Mouse (Mus musculus): ENCODE results near the gene Pex12. TPM values are rescaled to one million over a fixed set of nuclear protein-coding genes. Genes with fewer than 3 reads are reported as not detected.

The Pex12 gene
- total and polyA plus RNA-seq, 2 experiments from 2014 or later, result 2.6 to 9.3 TPM

Other genes starting within 250 kb of the Pex12 start
- gene Slfn2, start 237.5 kb downstream of the Pex12 start, total RNA-seq (2014; rRNA removed; ENCODE audit: low replicate concordance), result 3.7 and 5.2 TPM in 2 replicates
- gene Slfn2, start 237.5 kb downstream of the Pex12 start, polyA plus RNA-seq (2015; fragmentation: Nextera tagmentation; extraction: Ambion mirVana), result 3.9 and 5.2 TPM in 2 replicates
- 0.31 TPM in 1 of 2 replicates, not detected in the other for gene Slfn1, start 185.7 kb downstream of the Pex12 start, total RNA-seq (2014; rRNA removed; ENCODE audit: low replicate concordance)
- 0.18 and 0.33 TPM in 2 replicates for gene Slfn1, start 185.7 kb downstream of the Pex12 start, polyA plus RNA-seq (2015; fragmentation: Nextera tagmentation; extraction: Ambion mirVana)
- gene Slfn4, start 127.4 kb downstream of the Pex12 start, total RNA-seq (2014; rRNA removed; ENCODE audit: low replicate concordance), result 0.27 and 1.1 TPM in 2 replicates
- gene Slfn4, start 127.4 kb downstream of the Pex12 start, polyA plus RNA-seq (2015; fragmentation: Nextera tagmentation; extraction: Ambion mirVana), result 0.07 TPM in 1 of 2 replicates, not detected in the other
- gene Slfn3, start 111.3 kb downstream of the Pex12 start, total RNA-seq (2014; rRNA removed; ENCODE audit: low replicate concordance), result 2.4 and 2.6 TPM in 2 replicates
- 0.98 and 1.1 TPM in 2 replicates for gene Slfn3, start 111.3 kb downstream of the Pex12 start, polyA plus RNA-seq (2015; fragmentation: Nextera tagmentation; extraction: Ambion mirVana)
- not detected in 2 replicates for gene Slfn14, start 15.9 kb downstream of the Pex12 start, total RNA-seq (2014; rRNA removed; ENCODE audit: low replicate concordance)
- gene Slfn14, start 15.9 kb downstream of the Pex12 start, polyA plus RNA-seq (2015; fragmentation: Nextera tagmentation; extraction: Ambion mirVana), result 0.10 and 0.16 TPM in 2 replicates
- gene Ap2b1, start 3.6 kb downstream of the Pex12 start, total RNA-seq (2014; rRNA removed; ENCODE audit: low replicate concordance), result 51.6 and 52.0 TPM in 2 replicates
- 20.1 TPM in 2 replicates for gene Ap2b1, start 3.6 kb downstream of the Pex12 start, polyA plus RNA-seq (2015; fragmentation: Nextera tagmentation; extraction: Ambion mirVana)
- 31.1 and 45.3 TPM in 2 replicates for gene Rasl10b, start 106.6 kb upstream of the Pex12 start, total RNA-seq (2014; rRNA removed; ENCODE audit: low replicate concordance)
- gene Rasl10b, start 106.6 kb upstream of the Pex12 start, polyA plus RNA-seq (2015; fragmentation: Nextera tagmentation; extraction: Ambion mirVana), result 7.9 and 9.2 TPM in 2 replicates
- not detected in 2 replicates for gene Gas2l2, start 126.9 kb upstream of the Pex12 start, total RNA-seq (2014; rRNA removed; ENCODE audit: low replicate concordance)
- gene Gas2l2, start 126.9 kb upstream of the Pex12 start, polyA plus RNA-seq (2015; fragmentation: Nextera tagmentation; extraction: Ambion mirVana), result 0.15 TPM in 1 of 2 replicates, not detected in the other
- gene 1700020L24Rik, start 135.1 kb upstream of the Pex12 start, total RNA-seq (2014; rRNA removed; ENCODE audit: low replicate concordance), result 4.2 TPM in 1 of 2 replicates, not detected in the other
- 0.81 and 1.1 TPM in 2 replicates for gene 1700020L24Rik, start 135.1 kb upstream of the Pex12 start, polyA plus RNA-seq (2015; fragmentation: Nextera tagmentation; extraction: Ambion mirVana)
- 7.8 and 24.7 TPM in 2 replicates for gene Mmp28, start 160.5 kb upstream of the Pex12 start, total RNA-seq (2014; rRNA removed; ENCODE audit: low replicate concordance)
- 3.7 and 4.3 TPM in 2 replicates for gene Mmp28, start 160.5 kb upstream of the Pex12 start, polyA plus RNA-seq (2015; fragmentation: Nextera tagmentation; extraction: Ambion mirVana)
- gene Taf15, start 170.5 kb upstream of the Pex12 start, total RNA-seq (2014; rRNA removed; ENCODE audit: low replicate concordance), result 1.6 and 6.0 TPM in 2 replicates
- gene Taf15, start 170.5 kb upstream of the Pex12 start, polyA plus RNA-seq (2015; fragmentation: Nextera tagmentation; extraction: Ambion mirVana), result 4.2 and 4.7 TPM in 2 replicates
- not detected in 2 replicates for gene Heatr9, start 219.6 kb upstream of the Pex12 start, total RNA-seq (2014; rRNA removed; ENCODE audit: low replicate concordance)
- not detected in 2 replicates for gene Heatr9, start 219.6 kb upstream of the Pex12 start, polyA plus RNA-seq (2015; fragmentation: Nextera tagmentation; extraction: Ambion mirVana)
- gene Ccl5, start 227.9 kb upstream of the Pex12 start, total RNA-seq (2014; rRNA removed; ENCODE audit: low replicate concordance), result not detected in 2 replicates
- 0.31 and 0.65 TPM in 2 replicates for gene Ccl5, start 227.9 kb upstream of the Pex12 start, polyA plus RNA-seq (2015; fragmentation: Nextera tagmentation; extraction: Ambion mirVana)